Mouse (Mus musculus) heart, adult 2 months (tissue): ENCODE measurements around the gene Olfr1428. TPM values are rescaled to one million over a fixed set of nuclear protein-coding genes. Genes with fewer than 3 reads are reported as not detected.

Experiments used
- DNase-seq, 2 experiments: peaks; one replicate each; pipeline ENCODE4 v3.0.0; 2021
- H3K27ac ChIP-seq: fragments of 200-600 bp; 2 replicates; pipeline ENCODE4 v1.8.1; 2022
- H3K27me3 ChIP-seq: fragments of 200-500 bp; 2 replicates; pipeline ENCODE4 v1.6.1; 2012; ENCODE audit warnings: mild to moderate bottlenecking, low read length, inconsistent platforms, mixed read lengths; ENCODE audit not compliant: control insufficient read depth, insufficient read depth
- H3K36me3 ChIP-seq: fragments of 200-500 bp; 2 replicates; pipeline ENCODE4 v1.6.1; 2012; ENCODE audit warnings: low read length, inconsistent platforms; ENCODE audit not compliant: control insufficient read depth, insufficient read depth
- H3K4me1 ChIP-seq: fragments of 200-500 bp; 2 replicates; pipeline ENCODE4 v1.6.1; 2011; ENCODE audit warnings: low read length; ENCODE audit not compliant: control insufficient read depth, insufficient read depth
- H3K4me3 ChIP-seq: fragments of 200-600 bp; 2 replicates; pipeline ENCODE4 v1.8.1; 2022
- H3K79me2 ChIP-seq: fragments of 200-500 bp; replicated peaks from 2 replicates; pipeline ENCODE4 v1.6.1; 2012; ENCODE audit warnings: mild to moderate bottlenecking, inconsistent platforms, low read length, moderate library complexity, mixed read lengths; ENCODE audit not compliant: control insufficient read depth, insufficient read depth
- H3K9ac ChIP-seq: fragments of 200-500 bp; 2 replicates; pipeline ENCODE4 v1.6.1; 2012; ENCODE audit warnings: low read depth, mild to moderate bottlenecking, control low read depth, inconsistent platforms, low read length, mixed read lengths
- CTCF ChIP-seq: fragments of 200-600 bp; IDR thresholded peaks from 2 replicates; pipeline ENCODE4 v1.8.1; 2022; ENCODE audit warnings: antibody characterized with exemption, mild to moderate bottlenecking, moderate library complexity
- EP300 ChIP-seq: fragments of 200-500 bp; IDR thresholded peaks from 2 replicates; pipeline ENCODE4 v1.6.1; 2011; ENCODE audit warnings: low read depth, low read length, control low read depth; ENCODE audit not compliant: insufficient read depth
- POLR2A ChIP-seq: fragments of 200-500 bp; IDR thresholded peaks from 2 replicates; pipeline ENCODE4 v1.6.1; 2011; ENCODE audit warnings: mild to moderate bottlenecking, low read depth, low read length, control low read depth; ENCODE audit not compliant: insufficient read depth
- WGBS: fragments of 180-500 bp; shearing (Covaris S2); methylation state at CpG from one replicate; pipeline ENCODE4 v1.1.7; 2018; 5-methylcytosine and 5-hydroxymethylcytosine counted together
- intact Hi-C: fragments of 180-260 bp; cut with DNase I; formaldehyde crosslinking; loops from one replicate; pipeline ENCODE4 v1.15.1; 2025
- long read RNA-seq: library from polyadenylated mRNA; stranded (forward); transcript quantifications from one replicate; pipeline ENCODE4 v2.0.0, GENCODE M21; 2021
- polyA plus RNA-seq: library from polyadenylated mRNA; depleted of rRNA; stranded (reverse); fragments of >200 nt; gene quantifications from 2 replicates; pipeline ENCODE4 v1.2.3, GENCODE M21; 2012; rRNA removed
- total RNA-seq, 2 experiments: library from RNA; stranded (reverse); gene quantifications; 2 replicates each; pipeline ENCODE4 v1.2.3; 2021

Olfr1428 gene
- total RNA-seq, result not detected
- not detected in 2 replicates for polyA plus RNA-seq
- long read RNA-seq, result 0 reads

DNA sequence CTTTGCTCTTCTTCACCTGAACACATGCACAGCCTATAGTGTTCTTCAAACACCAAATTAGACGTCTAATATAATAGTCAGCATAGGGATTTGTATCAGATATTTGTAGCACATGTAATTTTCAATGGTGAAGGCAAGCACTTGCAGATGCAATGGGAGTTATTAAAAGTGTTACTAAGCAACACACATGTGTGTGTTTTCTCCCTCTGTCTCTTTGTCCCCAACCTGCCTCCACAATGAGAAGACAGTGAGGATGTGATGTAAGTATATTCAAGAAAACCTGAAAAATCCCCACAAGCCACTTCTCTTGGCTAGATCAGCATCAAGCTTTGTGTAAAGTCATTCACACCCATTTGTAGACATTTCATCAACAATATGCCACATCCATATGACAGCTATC lies at the start of gene Olfr1428:
Olfr1428 (minus strand) TSS at position 101 of the 400 bp plus-strand sequence.
- Histone ChIP-seq H3K36me3 (no peaks in the 10 kb centered on the region), H3K4me1 (no peaks in the 10 kb centered on the region), H3K27me3 (no peaks in the 10 kb centered on the region), H3K27ac (no peak within 1 kb of the TSS), H3K4me3 (no peak within 1 kb of the TSS), H3K79me2 (no peaks in the 10 kb centered on the region), H3K9ac (no peak within 1 kb of the TSS)
- WGBS, result 43% methylated on average over 1 of the region's 1 CpGs
- no peak for DNase-seq
- intact Hi-C loops, result no loop called here
- no peak for TF ChIP-seq CTCF
- no peak for TF ChIP-seq POLR2A
- no peak for TF ChIP-seq EP300

DNA sequence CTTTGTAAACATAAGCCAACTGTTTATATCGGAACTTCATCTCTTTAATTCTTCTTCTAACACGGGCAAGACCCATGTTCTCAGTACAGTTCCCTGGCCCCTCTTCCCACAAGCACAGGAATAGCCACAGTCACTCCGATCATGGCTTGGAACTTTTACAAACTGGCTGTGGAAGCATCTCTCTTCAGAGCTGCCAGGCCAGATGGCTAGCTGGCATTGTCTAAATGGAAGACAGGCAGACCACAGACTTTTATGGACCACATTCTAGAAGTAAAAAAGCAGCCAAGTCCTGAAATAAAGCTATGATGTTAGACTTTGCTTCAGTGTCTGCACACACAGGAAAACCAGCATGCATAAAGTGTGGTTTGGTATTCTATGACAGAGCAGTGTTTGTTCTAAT lies 29.8 kb upstream of the Olfr1428 start:
- 81% methylated on average over 3 of the region's 3 CpGs for WGBS
- Histone ChIP-seq H3K4me1 (no peaks in the 10 kb centered on the region), H3K9ac (no peak overlapping the region), H3K79me2 (no peaks in the 10 kb centered on the region), H3K4me3 (no peak overlapping the region), H3K27ac (no peak overlapping the region), H3K27me3 (no peaks in the 10 kb centered on the region), H3K36me3 (no peaks in the 10 kb centered on the region)
- no peak for TF ChIP-seq CTCF
- TF ChIP-seq EP300, result no peak
- no peak for DNase-seq
- intact Hi-C loops, result no loop called here

GRCm38 (mm10) chr19:12143356-12143755 lies 27.7 kb upstream of the Olfr1428 start:
- TF ChIP-seq POLR2A (no peak), EP300 (no peak), CTCF (no peak)
- no peaks in the 10 kb centered on the region for H3K79me2 ChIP-seq
- no peak overlapping the region for H3K4me3 ChIP-seq
- no peaks in the 10 kb centered on the region for H3K4me1 ChIP-seq
- H3K27ac ChIP-seq, result no peak overlapping the region
- H3K36me3 ChIP-seq, result no peaks in the 10 kb centered on the region
- intact Hi-C loops, result no loop called here
- H3K9ac ChIP-seq, result no peak overlapping the region
- 86% methylated on average over 1 of the region's 1 CpGs for WGBS
- DNase-seq, result no peak
- H3K27me3 ChIP-seq, result no peaks in the 10 kb centered on the region

- no peak overlapping the region for H3K27ac ChIP-seq
- no peaks in the 10 kb centered on the region for H3K27me3 ChIP-seq
- no peaks in the 10 kb centered on the region for H3K36me3 ChIP-seq
- H3K4me1 ChIP-seq, result no peaks in the 10 kb centered on the region
- TF ChIP-seq EP300 (no peak), CTCF (peak; percentile 54)
- no peaks in the 10 kb centered on the region for H3K79me2 ChIP-seq
- DNase-seq, result no peak
- no peak overlapping the region for H3K4me3 ChIP-seq
- intact Hi-C loops, result no loop called here
- WGBS, result 28% methylated on average over 2 of the region's 2 CpGs
- H3K9ac ChIP-seq, result no peak overlapping the region
Measured at GRCm38 (mm10) chr19:12134289-12134688, 18.6 kb upstream of the Olfr1428 start.

DNA sequence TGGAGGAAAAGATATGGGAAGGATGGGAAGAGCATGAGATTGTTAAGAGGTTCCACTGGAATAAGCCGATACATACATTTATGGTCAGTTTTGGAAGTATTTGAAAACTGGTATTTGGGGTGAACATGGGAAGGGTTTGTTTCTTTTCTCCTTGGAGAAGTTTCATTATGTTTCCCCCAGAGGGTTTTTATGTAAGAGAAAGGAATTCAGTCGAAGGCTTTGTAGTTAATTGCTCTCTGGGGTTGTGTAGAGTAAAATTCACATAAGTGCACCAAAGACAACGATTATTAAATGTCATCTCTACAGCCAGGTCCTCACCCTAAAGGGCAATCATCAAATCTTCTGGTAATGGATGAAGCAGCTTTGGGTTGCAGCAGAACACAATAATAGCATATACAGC lies 7.4 kb upstream of the Olfr1428 start, which contains the start of gene Olfr76:
Olfr76 (minus strand) TSS at position 101 of the 400 bp plus-strand sequence.
- no peaks in the 10 kb centered on the region for H3K27me3 ChIP-seq
- no peaks in the 10 kb centered on the region for H3K79me2 ChIP-seq
- no peak within 1 kb of the TSS for H3K27ac ChIP-seq
- H3K4me3 ChIP-seq, result no peak within 1 kb of the TSS
- no peak within 1 kb of the TSS for H3K9ac ChIP-seq
- TF ChIP-seq EP300 (no peak), POLR2A (no peak), CTCF (no peak)
- intact Hi-C loops, result no loop called here
- WGBS, result 66% methylated on average over 3 of the region's 3 CpGs
- H3K4me1 ChIP-seq, result no peaks in the 10 kb centered on the region
- DNase-seq, result no peak
- H3K36me3 ChIP-seq, result no peaks in the 10 kb centered on the region

DNA sequence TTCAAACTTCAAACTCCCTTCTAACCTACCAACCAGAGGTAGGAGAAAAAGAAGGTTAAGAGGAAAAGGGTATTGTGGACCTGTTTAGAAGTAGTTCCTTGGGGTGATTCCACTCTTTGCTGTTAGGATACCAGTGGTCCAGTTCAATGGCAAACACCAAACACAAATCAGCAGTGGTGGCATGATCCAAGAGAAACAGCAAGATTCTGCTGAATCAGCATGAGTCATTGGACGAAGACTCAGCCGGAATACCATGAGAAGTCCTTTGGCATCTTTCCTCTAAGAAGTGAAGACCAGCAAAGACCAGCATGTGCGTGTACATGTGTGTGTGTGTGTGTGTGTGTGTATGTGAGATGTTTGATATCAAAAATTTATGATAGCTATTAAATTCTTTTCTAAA lies 767 bp upstream of the Olfr1428 start:
- no peak for DNase-seq
- no peak overlapping the region for H3K27ac ChIP-seq
- no peak overlapping the region for H3K4me3 ChIP-seq
- intact Hi-C loops, result no loop called here
- no peak for TF ChIP-seq POLR2A
- TF ChIP-seq EP300, result no peak
- no peak for TF ChIP-seq CTCF
- no peaks in the 10 kb centered on the region for H3K79me2 ChIP-seq
- H3K4me1 ChIP-seq, result no peaks in the 10 kb centered on the region
- H3K9ac ChIP-seq, result no peak overlapping the region
- no peaks in the 10 kb centered on the region for H3K27me3 ChIP-seq
- H3K36me3 ChIP-seq, result no peaks in the 10 kb centered on the region
- 72% methylated on average over 3 of the region's 3 CpGs for WGBS

DNA sequence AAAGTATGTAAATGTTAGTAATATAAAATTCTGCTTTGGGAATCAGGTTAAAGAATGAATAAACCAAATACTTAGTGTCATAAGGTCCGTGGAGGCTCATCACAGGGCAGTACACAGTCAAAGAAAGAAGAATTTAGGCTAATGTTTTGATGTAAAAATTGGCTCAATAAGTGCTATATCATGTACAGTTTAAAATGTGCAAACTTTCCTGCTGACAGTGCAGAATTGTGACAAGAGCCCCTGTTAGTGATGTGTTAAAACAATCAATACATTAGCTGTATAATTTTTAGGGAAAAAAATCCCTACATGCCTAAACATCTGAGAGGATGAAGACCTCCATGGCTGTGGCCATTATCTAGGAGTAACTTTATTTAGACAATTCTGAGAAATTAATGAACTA lies 1.9 kb downstream of the Olfr1428 start:
- Histone ChIP-seq H3K79me2 (no peaks in the 10 kb centered on the region), H3K27ac (no peak overlapping the region), H3K4me1 (no peaks in the 10 kb centered on the region), H3K9ac (no peak overlapping the region), H3K4me3 (no peak overlapping the region), H3K27me3 (no peaks in the 10 kb centered on the region), H3K36me3 (no peaks in the 10 kb centered on the region)
- DNase-seq, result no peak
- TF ChIP-seq EP300, result no peak
- TF ChIP-seq CTCF, result no peak
- TF ChIP-seq POLR2A, result no peak
- WGBS, result 46% methylated on average over 1 of the region's 1 CpGs
- intact Hi-C loops, result no loop called here
